Mouse (Mus musculus): ENCODE data around the gene Homez. TPM values are rescaled to one million over a fixed set of nuclear protein-coding genes. Genes with fewer than 3 reads are reported as not detected.

The Homez gene
- 11.7 and 13.5 TPM in 2 replicates for polyA plus RNA-seq (2015; fragmentation: Nextera tagmentation; extraction: Ambion mirVana)

GRCm38 (mm10) chr14:54870861-54871260, at the start of gene Homez:
TSS of gene Homez (minus strand) at chr14:54870961.
- Histone ChIP-seq H3K4me3 (replicated peaks) (no peak within 1 kb of the TSS), H3K4me2 (replicated peaks) (no peak within 1 kb of the TSS), H3K4me1 (replicated peaks) (peaks cover 8% of the 10 kb centered on the region), H3K9me3 (no peaks in the 10 kb centered on the region), H3K27ac (no peak within 1 kb of the TSS), H3K9ac (replicated peaks) (no peak within 1 kb of the TSS), H3K27me3 (no peaks in the 10 kb centered on the region), H3K36me3 (no peaks in the 10 kb centered on the region; the same call in 1 of the 2 replicates)
- no peak for ATAC-seq
- WGBS: 89% methylated on average over 5 of the region's 5 CpGs

- peaks cover 16% of the 10 kb centered on the region for H3K4me1 ChIP-seq (replicated peaks)
- no peak overlapping the region for H3K9ac ChIP-seq (replicated peaks)
- no peak overlapping the region for H3K4me2 ChIP-seq (replicated peaks)
- no peak overlapping the region for H3K27ac ChIP-seq
- 96% methylated on average over 16 of the region's 16 CpGs for WGBS
- no peak for ATAC-seq
- H3K4me3 ChIP-seq (replicated peaks): no peak overlapping the region
- H3K27me3 ChIP-seq: no peaks in the 10 kb centered on the region
- peaks cover 16% of the 10 kb centered on the region for H3K9me3 ChIP-seq
- H3K36me3 ChIP-seq: peaks cover 66% of the 10 kb centered on the region
Measured at GRCm38 (mm10) chr14:54920076-54920685, 49.4 kb upstream of the Homez start.

- H3K9ac ChIP-seq (replicated peaks): peak overlapping the region; percentile 97
- H3K36me3 ChIP-seq: peaks cover 50% of the 10 kb centered on the region
- peak; percentile 22; the same call in 1 of the 2 replicates for ATAC-seq
- peak overlapping the region; percentile 90 for H3K27ac ChIP-seq
- peaks cover 45% of the 10 kb centered on the region for H3K4me1 ChIP-seq (replicated peaks)
- peak overlapping the region; percentile 79 for H3K4me3 ChIP-seq (replicated peaks)
- no peaks in the 10 kb centered on the region for H3K27me3 ChIP-seq
- H3K9me3 ChIP-seq: no peaks in the 10 kb centered on the region
- 14% methylated on average over 10 of the region's 10 CpGs for WGBS
- peak overlapping the region; percentile 92 for H3K4me2 ChIP-seq (replicated peaks)
Measured at GRCm38 (mm10) chr14:54913343-54913742, 42.6 kb upstream of the Homez start.

- Histone ChIP-seq H3K27ac (peak within 1 kb of the TSS; percentile 90), H3K4me1 (replicated peaks) (peaks cover 48% of the 10 kb centered on the region), H3K9ac (replicated peaks) (peak within 1 kb of the TSS; percentile 97), H3K36me3 (peaks cover 51% of the 10 kb centered on the region), H3K9me3 (no peaks in the 10 kb centered on the region), H3K27me3 (no peaks in the 10 kb centered on the region), H3K4me2 (replicated peaks) (peak within 1 kb of the TSS; percentile 92), H3K4me3 (replicated peaks) (peak within 1 kb of the TSS; percentile 79)
- ATAC-seq: peak; percentile 98
- under 1% methylated on average over 28 of the region's 28 CpGs for WGBS
Measured at GRCm38 (mm10) chr14:54912886-54913285, 42.1 kb upstream of the Homez start, which contains the start of gene Slc22a17. TSS of gene Slc22a17 (minus strand) at chr14:54913132.

GRCm38 (mm10) chr14:54912109-54912850, 41.5 kb upstream of the Homez start:
- H3K4me2 ChIP-seq (replicated peaks): peak overlapping the region; percentile 92
- peaks cover 49% of the 10 kb centered on the region for H3K4me1 ChIP-seq (replicated peaks)
- peak overlapping the region; percentile 97 for H3K9ac ChIP-seq (replicated peaks)
- no peaks in the 10 kb centered on the region for H3K27me3 ChIP-seq
- H3K9me3 ChIP-seq: no peaks in the 10 kb centered on the region
- ATAC-seq: peak; percentile 75
- 3% methylated on average over 44 of the region's 69 CpGs for WGBS
- H3K4me3 ChIP-seq (replicated peaks): peak overlapping the region; percentile 79
- H3K36me3 ChIP-seq: peaks cover 52% of the 10 kb centered on the region
- peak overlapping the region; percentile 90 for H3K27ac ChIP-seq

- H3K9me3 ChIP-seq: no peaks in the 10 kb centered on the region
Measured at GRCm38 (mm10) chr14:54908682-54909081, 37.9 kb upstream of the Homez start.

GRCm38 (mm10) chr14:54903641-54904040, 32.9 kb upstream of the Homez start:
- Histone ChIP-seq H3K36me3 (peaks cover 56% of the 10 kb centered on the region), H3K4me3 (replicated peaks) (no peak overlapping the region), H3K4me1 (replicated peaks) (0 out of 2 replicates have a peak, but pooled peaks cover 7% of the 10 kb centered on the region), H3K27ac (no peak overlapping the region), H3K9ac (replicated peaks) (no peak overlapping the region), H3K4me2 (replicated peaks) (no peak overlapping the region), H3K27me3 (no peaks in the 10 kb centered on the region), H3K9me3 (no peaks in the 10 kb centered on the region)
- no peak for ATAC-seq
- 93% methylated on average over 4 of the region's 4 CpGs for WGBS

More at GRCm38 (mm10) chr14:54908682-54909081, 37.9 kb upstream of the Homez start:
- no peak for ATAC-seq
- Histone ChIP-seq H3K4me2 (replicated peaks) (no peak overlapping the region), H3K4me3 (replicated peaks) (no peak overlapping the region), H3K9ac (replicated peaks) (no peak overlapping the region), H3K27ac (no peak overlapping the region), H3K27me3 (no peaks in the 10 kb centered on the region), H3K4me1 (replicated peaks) (peaks cover 46% of the 10 kb centered on the region), H3K36me3 (peaks cover 66% of the 10 kb centered on the region)
- 95% methylated on average over 7 of the region's 7 CpGs for WGBS

- ATAC-seq: peak; percentile 63
- Histone ChIP-seq H3K4me1 (replicated peaks) (peaks cover 20% of the 10 kb centered on the region), H3K27me3 (no peaks in the 10 kb centered on the region), H3K4me3 (replicated peaks) (no peak overlapping the region), H3K36me3 (peaks cover 55% of the 10 kb centered on the region), H3K27ac (peak overlapping the region; percentile 1; the same call in 1 of the 2 replicates), H3K9ac (replicated peaks) (no peak overlapping the region), H3K9me3 (no peaks in the 10 kb centered on the region), H3K4me2 (replicated peaks) (no peak overlapping the region)
- WGBS: under 1% methylated on average over 3 of the region's 3 CpGs
Measured at GRCm38 (mm10) chr14:54900383-54900782, 29.6 kb upstream of the Homez start.

GRCm38 (mm10) chr14:54897445-54897844, 26.7 kb upstream of the Homez start:
- Histone ChIP-seq H3K27ac (no peak overlapping the region), H3K4me1 (replicated peaks) (peaks cover 29% of the 10 kb centered on the region)
- 70% methylated on average over 2 of the region's 2 CpGs for WGBS

GRCm38 (mm10) chr14:54894296-54895151, 23.8 kb upstream of the Homez start:
- peak overlapping the region; percentile 97 for H3K27ac ChIP-seq

More at GRCm38 (mm10) chr14:54897445-54897844, 26.7 kb upstream of the Homez start:
- H3K27me3 ChIP-seq: no peaks in the 10 kb centered on the region
- no peak overlapping the region for H3K4me2 ChIP-seq (replicated peaks)
- no peaks in the 10 kb centered on the region for H3K9me3 ChIP-seq
- no peak overlapping the region; the same call in 1 of the 2 replicates for H3K4me3 ChIP-seq (replicated peaks)
- peaks cover 37% of the 10 kb centered on the region for H3K36me3 ChIP-seq
- no peak for ATAC-seq
- no peak overlapping the region for H3K9ac ChIP-seq (replicated peaks)

GRCm38 (mm10) chr14:54893651-54894181, 23.0 kb upstream of the Homez start:
- Histone ChIP-seq H3K4me3 (replicated peaks) (peak overlapping the region; percentile 92), H3K27me3 (no peaks in the 10 kb centered on the region), H3K4me2 (replicated peaks) (peak overlapping the region; percentile 51), H3K4me1 (replicated peaks) (peaks cover 29% of the 10 kb centered on the region), H3K36me3 (peaks cover 31% of the 10 kb centered on the region), H3K27ac (peak overlapping the region; percentile 97), H3K9ac (replicated peaks) (peak overlapping the region; percentile 100), H3K9me3 (no peaks in the 10 kb centered on the region)
- WGBS: under 1% methylated on average over 38 of the region's 38 CpGs
- peak; percentile 99 for ATAC-seq

More at GRCm38 (mm10) chr14:54894296-54895151, 23.8 kb upstream of the Homez start:
- ATAC-seq: peak; percentile 60; the same call in 1 of the 2 replicates
- Histone ChIP-seq H3K9ac (replicated peaks) (peak overlapping the region; percentile 100), H3K4me2 (replicated peaks) (peak overlapping the region; percentile 66), H3K9me3 (no peaks in the 10 kb centered on the region), H3K4me3 (replicated peaks) (peak overlapping the region; percentile 92), H3K27me3 (no peaks in the 10 kb centered on the region), H3K4me1 (replicated peaks) (peaks cover 29% of the 10 kb centered on the region), H3K36me3 (peaks cover 37% of the 10 kb centered on the region)
- WGBS: under 1% methylated on average over 53 of the region's 54 CpGs

All from midbrain, embryonic 13.5 days (tissue).